Mouse (Mus musculus) testis, adult 2 months (tissue): ENCODE measurements at regions not wholly inside any gene's neighbourhood (a gene's known extent, or its start where the extent isn't known, plus 50 kb on each side); places are given as distances from the start of the nearest gene placed in this dataset.

Experiments used
- H3K27ac ChIP-seq: fragments of 200-500 bp; 2 replicates; pipeline ENCODE4 v1.5.1; 2012; ENCODE audit warnings: low read depth, low read length; ENCODE audit not compliant: control insufficient read depth, insufficient read depth
- H3K27me3 ChIP-seq: fragments of 200-500 bp; 2 replicates; pipeline ENCODE4 v1.6.1; 2012; ENCODE audit warnings: mild to moderate bottlenecking, low read length, moderate library complexity; ENCODE audit not compliant: control insufficient read depth, insufficient read depth
- H3K36me3 ChIP-seq: fragments of 200-500 bp; 2 replicates; pipeline ENCODE4 v1.6.1; 2012; ENCODE audit warnings: mild to moderate bottlenecking, low read length; ENCODE audit not compliant: control insufficient read depth, insufficient read depth
- H3K4me1 ChIP-seq: fragments of 200-500 bp; 2 replicates; pipeline ENCODE4 v1.6.1; 2012; ENCODE audit warnings: low read length; ENCODE audit not compliant: control insufficient read depth, insufficient read depth
- H3K4me3 ChIP-seq: fragments of 200-500 bp; 2 replicates; pipeline ENCODE4 v1.5.1; 2012; ENCODE audit warnings: low read depth, mild to moderate bottlenecking, low read length, moderate library complexity, mixed read lengths; ENCODE audit not compliant: control insufficient read depth
- CTCF ChIP-seq: fragments of 200-500 bp; IDR thresholded peaks from 2 replicates; pipeline ENCODE4 v1.5.1; 2012; ENCODE audit warnings: low read depth, mild to moderate bottlenecking, inconsistent platforms, low read length, moderate library complexity; ENCODE audit not compliant: control insufficient read depth, insufficient read depth, insufficient replicate concordance
- POLR2A ChIP-seq: fragments of 200-500 bp; IDR thresholded peaks from 2 replicates; pipeline ENCODE4 v1.6.1; 2012; ENCODE audit warnings: low read depth, mild to moderate bottlenecking, inconsistent platforms, low read length, moderate library complexity; ENCODE audit not compliant: control insufficient read depth

DNA sequence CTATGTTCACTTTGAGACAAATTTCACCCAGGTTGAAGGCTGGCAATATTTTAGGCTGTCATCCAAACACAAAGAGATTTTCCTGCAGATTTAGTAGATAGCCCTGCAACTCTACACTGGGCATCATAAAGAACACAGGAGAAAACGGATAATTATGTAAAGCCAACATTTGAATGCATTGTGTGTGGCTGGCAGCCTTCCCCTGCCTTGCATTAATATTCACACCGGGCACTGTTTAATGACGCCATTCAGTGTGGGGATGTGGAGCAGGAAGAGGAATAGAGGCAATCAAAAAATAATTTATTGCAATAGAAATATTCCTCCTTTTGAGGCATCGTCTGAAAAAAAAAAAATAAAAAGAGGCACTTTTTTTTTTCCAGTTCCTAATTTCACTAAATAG is 105.7 kb downstream of the Samd5 start:
- no peaks in the 10 kb centered on the region for H3K36me3 ChIP-seq
- H3K27me3 ChIP-seq: no peaks in the 10 kb centered on the region
- H3K4me1 ChIP-seq: no peaks in the 10 kb centered on the region

DNA sequence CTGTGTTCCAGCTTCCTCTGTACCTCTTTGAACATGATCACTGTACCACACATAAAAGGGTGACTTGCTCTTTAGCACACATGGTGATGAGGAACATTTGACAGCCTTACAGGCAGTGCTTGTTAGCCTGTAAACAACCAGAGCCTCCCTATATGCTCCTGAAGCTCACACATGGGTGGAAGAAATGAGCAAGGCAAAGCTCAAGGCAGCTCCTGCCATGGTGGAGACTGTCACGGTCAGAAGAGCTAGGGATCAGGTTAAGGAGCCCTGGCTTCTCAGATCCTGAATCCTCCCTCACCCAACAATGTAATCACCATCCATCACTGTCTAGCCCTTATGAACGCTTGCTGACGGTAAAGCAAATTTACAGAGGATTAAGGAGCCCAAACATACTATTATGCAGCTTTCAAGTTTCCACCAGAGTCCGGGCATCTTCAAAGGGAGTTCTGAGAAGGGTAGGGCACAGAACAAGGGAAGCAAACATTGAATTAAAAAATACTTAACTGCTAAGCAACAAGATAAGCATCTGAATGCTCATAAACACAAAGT is 117.4 kb downstream of the Samd5 start:
- H3K4me3 ChIP-seq: no peak overlapping the region
- H3K27me3 ChIP-seq: no peaks in the 10 kb centered on the region
- no peaks in the 10 kb centered on the region for H3K4me1 ChIP-seq
- no peak overlapping the region for H3K27ac ChIP-seq
- H3K36me3 ChIP-seq: no peaks in the 10 kb centered on the region
- TF ChIP-seq CTCF (no peak), POLR2A (no peak)

More for the DNA sequence above, 105.7 kb downstream of the Samd5 start:
- no peak for TF ChIP-seq CTCF
- no peak for TF ChIP-seq POLR2A
- Histone ChIP-seq H3K4me3 (no peak overlapping the region), H3K27ac (no peak overlapping the region)

DNA sequence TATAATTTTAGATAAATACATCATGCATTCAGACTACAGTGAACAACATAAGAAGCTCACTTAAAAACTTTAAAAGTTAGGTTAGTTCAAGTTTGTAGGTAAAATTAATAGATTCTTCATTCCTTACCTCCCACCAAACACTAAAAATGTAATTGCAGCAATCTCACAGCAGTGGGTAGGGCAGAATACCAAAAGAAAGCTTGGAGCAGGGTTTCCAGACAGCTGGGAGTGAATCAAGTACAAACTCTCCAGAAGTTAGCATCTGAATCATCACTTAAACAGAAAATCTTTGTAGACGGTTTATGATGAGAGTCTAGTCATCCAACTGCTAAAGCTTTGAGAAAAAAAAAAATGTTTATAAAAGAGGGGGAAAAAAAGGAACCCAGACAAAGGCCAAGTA is 117.9 kb downstream of the Samd5 start:
- Histone ChIP-seq H3K27me3 (no peaks in the 10 kb centered on the region), H3K4me1 (no peaks in the 10 kb centered on the region), H3K36me3 (no peaks in the 10 kb centered on the region), H3K27ac (no peak overlapping the region), H3K4me3 (no peak overlapping the region)
- TF ChIP-seq CTCF (no peak), POLR2A (no peak)

DNA sequence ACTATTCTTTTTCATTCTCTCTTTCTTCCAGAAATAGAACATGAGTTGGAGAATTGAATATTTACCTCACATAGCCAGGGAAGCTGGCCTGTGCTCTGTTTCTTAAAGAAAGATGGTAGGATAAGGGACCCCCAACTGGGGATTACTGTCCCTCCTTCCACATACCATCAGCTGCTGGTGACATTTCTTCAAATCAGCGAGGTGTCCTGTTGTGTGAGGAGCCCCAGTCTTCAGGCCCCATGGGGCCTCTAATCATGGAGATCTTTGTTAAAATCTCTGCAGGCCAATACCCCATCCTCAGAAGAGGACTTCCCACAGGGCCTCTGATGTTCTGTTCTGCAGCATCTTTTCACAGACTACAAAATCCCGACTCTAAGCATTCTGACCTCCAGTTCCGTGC is 121.1 kb downstream of the Samd5 start:
- Histone ChIP-seq H3K27me3 (no peaks in the 10 kb centered on the region), H3K4me1 (no peaks in the 10 kb centered on the region), H3K4me3 (no peak overlapping the region), H3K36me3 (no peaks in the 10 kb centered on the region), H3K27ac (no peak overlapping the region)
- TF ChIP-seq POLR2A (no peak), CTCF (no peak)

DNA sequence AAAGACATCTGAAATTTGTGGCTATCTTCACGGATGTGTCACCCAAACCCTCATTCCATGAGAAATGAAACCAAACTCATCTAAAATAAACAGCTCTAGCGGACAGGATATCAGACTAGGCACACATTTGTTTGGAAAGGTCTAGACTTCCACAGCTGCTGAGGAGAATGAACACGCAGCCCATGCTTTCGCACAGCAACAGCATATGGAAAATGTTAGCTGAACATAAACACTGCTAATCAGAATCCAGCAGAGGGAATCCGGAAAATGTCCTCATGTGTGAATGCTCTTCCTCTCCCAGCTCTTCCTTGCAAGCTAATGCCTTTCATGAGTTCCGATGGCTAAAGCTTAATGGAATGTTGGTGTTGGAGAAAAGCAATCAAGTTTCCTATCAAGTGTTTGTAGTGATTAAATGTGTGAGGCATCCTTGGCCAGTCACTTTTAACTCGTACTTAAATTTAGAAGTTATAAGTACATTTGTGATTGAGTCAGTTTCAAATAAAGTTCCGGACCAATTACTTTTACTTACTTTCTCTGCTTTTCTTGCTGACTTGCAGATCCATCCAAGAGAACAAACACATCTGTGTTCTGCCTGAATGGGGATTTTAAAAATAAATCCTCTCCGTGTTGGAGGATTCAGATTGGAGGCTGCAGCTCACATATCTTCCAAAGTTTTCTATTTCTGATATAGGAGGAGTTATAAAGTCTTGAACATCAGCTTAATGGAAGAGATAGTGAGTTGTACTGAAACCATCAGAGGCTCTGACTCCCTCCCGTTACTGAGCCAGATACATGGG is 124.9 kb downstream of the Samd5 start:
- Histone ChIP-seq H3K4me1 (no peaks in the 10 kb centered on the region), H3K4me3 (no peak overlapping the region), H3K27ac (no peak overlapping the region), H3K27me3 (no peaks in the 10 kb centered on the region), H3K36me3 (no peaks in the 10 kb centered on the region)
- TF ChIP-seq POLR2A (no peak), CTCF (no peak)

DNA sequence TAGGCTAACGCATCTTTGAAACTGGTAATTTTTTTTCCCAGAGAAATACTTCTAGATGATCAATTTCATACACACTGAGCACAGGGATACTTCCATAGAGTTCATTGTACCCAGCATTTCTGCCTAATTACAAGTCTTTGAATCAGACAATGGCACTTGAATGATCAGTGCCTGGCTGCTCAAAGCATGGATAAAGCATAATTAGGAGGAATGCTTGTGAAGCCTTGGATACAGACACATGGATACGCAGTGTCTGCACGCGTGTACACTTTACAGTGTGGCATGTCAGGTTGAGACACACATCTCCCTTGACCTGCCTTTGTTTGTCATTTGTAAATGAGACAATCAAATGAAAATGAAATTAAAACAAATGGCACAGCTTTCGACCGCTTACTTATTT is 129.2 kb downstream of the Samd5 start:
- no peak for TF ChIP-seq CTCF
- no peak for TF ChIP-seq POLR2A
- no peaks in the 10 kb centered on the region for H3K4me1 ChIP-seq
- H3K27me3 ChIP-seq: no peaks in the 10 kb centered on the region
- no peaks in the 10 kb centered on the region for H3K36me3 ChIP-seq
- no peak overlapping the region for H3K4me3 ChIP-seq
- no peak overlapping the region for H3K27ac ChIP-seq

DNA sequence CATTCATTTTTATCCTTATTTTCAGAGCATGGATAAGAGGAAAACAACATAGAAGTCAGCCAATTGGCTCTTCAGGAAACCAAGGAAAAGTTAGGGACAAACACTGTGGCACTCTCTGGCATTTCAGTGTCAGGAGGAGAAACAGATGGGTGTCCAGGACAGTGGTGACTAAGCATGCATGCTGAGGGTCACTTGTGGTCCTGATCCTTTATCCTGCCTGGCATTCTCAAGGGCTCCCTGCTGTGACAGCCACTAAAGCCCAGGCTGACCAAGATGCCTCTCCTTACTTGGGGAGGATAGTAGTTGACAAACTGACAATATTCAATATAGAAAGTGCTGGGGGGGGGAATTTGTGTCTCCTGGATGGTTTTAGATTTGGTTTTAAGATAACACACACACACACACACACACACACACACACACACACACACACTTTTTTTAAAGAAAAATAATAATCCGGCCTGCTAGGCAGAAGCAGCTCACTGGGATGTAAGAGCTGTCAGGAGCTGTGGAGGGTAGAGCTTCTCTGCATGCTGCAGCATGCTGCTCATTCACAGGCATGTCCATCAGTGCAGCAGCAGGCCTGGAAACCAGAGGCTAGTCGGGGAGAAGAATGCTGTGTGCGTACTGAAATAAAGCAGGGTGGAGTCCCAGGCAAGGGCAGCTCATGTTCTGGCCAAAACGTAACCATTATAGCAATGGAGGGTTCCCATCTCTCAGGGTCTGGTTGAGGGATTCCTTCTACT is 130.8 kb downstream of the Samd5 start:
- H3K27ac ChIP-seq: no peak overlapping the region

DNA sequence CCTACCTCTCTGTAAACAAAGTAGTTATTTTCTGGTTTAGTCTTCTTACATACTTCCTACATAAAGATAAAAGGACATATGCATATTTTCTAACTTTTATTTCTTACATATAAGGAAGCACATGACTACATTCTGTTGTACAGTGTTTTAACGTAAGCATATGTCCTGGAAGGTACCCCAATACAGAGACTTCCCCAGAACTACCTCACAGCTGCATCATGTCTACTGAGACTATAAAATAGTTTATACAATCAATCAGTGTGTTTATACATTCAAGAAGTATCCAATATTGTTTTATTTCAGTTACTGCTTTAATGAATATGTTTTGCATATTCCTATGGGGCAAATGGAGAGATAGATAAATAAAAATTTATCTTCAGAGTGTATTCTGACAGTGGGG is 133.4 kb downstream of the Samd5 start:
- Histone ChIP-seq H3K4me3 (no peak overlapping the region), H3K27me3 (no peaks in the 10 kb centered on the region), H3K4me1 (no peaks in the 10 kb centered on the region), H3K27ac (no peak overlapping the region), H3K36me3 (no peaks in the 10 kb centered on the region)
- no peak for TF ChIP-seq POLR2A
- no peak for TF ChIP-seq CTCF

More for the DNA sequence above, 130.8 kb downstream of the Samd5 start:
- no peak for TF ChIP-seq CTCF
- no peak for TF ChIP-seq POLR2A
- Histone ChIP-seq H3K4me3 (no peak overlapping the region), H3K4me1 (no peaks in the 10 kb centered on the region), H3K27me3 (no peaks in the 10 kb centered on the region), H3K36me3 (no peaks in the 10 kb centered on the region)
